Mouse (Mus musculus): Measurements from ENCODE around the gene Olfr763.
"Not testable (repeated sequence)": the region's sequence is repeated elsewhere in the genome, so short reads cannot be mapped to it uniquely, and the experiment has no call there.

Olfr763 gene

DNA sequence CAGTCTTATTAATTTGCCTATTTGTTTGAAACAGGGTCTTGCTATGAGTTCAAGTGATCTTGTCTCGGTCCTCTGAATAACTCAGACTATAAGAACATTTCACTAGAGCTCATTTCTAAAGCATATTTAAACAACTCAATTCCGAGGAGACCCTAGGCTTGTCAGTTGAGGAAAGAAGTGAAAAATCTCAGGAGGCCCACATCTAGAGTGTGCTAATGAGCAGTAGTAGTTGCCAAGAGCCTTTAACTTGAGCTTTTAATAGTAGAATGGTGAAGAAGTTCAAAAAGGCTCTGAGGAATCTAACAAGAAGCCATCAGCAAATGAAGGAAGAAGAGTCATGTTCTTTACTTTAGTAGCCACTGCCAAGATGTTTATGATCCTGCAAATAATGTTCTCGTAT is 29.2 kb downstream of the Olfr763 start, which contains the start of gene Olfr764-ps1:
Olfr764-ps1 (minus strand) TSS at position 101 of the 400 bp plus-strand sequence.
- in situ Hi-C loops (cut with MseI, MboI): no loop called here

- in situ Hi-C loops (cut with MseI, MboI): not testable (repeated sequence)
Observed at GRCm38 (mm10) chr10:129049898-129050297, 39.3 kb downstream of the Olfr763 start, which contains the start of gene Olfr765. Gene Olfr765 (minus strand): TSS chr10:129049998.

Measured in mouse trophoblast stem cell (cell line).